Mouse (Mus musculus): ENCODE data around the gene Kif13a.

Kif13a gene

DNA sequence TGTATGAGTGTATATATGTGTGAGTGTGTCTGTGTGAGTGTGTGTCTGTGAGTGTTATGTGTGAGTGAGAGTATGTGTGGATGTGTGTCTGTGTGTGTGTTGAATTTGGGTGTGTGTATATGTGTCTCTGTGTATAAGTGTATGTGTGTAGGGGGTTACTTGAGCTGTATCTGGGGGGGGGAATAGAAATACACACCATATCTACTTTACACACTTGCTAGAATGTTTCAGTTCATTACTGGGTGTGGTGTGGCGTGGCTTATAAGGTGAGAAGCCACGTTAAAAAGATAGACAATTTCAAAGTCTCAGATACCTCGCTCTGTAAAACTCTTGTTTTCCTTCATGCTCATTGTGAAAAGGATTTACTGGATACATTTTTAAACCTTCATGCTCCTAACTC is 152.2 kb downstream of the Kif13a start:
- DNase-seq (ENCODE audit: low spot score in 2 of 2) = no peak

DNA sequence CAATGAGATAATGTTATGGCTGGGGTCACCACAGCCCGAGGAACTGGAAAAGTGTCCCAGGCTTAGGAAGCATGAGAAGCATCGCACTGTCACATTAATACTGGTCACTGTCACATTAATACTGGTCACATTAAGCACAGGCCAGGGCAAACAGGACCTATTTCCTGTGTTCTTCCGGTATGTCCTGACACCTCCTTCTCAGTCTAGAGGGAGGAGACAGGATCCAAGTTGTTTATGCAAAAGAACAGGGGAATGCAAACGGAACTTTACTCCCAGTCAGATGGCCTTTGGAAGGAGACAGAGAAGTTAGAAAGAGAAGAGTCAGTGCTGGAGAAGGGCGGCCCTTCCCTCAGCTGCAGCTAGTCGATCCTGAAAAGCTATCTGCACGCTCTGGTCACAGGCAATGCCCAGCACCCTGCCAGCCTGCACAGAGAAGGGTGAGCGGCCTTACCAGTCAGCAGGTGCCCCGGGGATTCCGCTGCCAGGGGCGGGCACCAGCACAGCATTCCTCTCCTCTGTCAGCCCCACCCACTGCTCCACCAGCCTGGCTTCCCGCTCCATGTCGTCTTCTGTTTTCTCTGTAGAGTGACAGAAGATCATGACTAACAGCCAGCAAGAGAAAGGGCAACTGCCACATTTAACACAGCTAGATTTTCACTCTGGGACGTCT is 152.9 kb downstream of the Kif13a start:
- DNase-seq (ENCODE audit: low spot score in 2 of 2) = no peak

GRCm38 (mm10) chr13:46774998-46775397 is 154.7 kb downstream of the Kif13a start:
- DNase-seq (ENCODE audit: low spot score in 2 of 2) = no peak

- no peak for DNase-seq (ENCODE audit: low spot score in 2 of 2)
These were observed 157.1 kb downstream of the Kif13a start for GRCm38 (mm10) chr13:46772581-46772980.

GRCm38 (mm10) chr13:46765361-46765760 is 164.3 kb downstream of the Kif13a start:
- DNase-seq (ENCODE audit: low spot score in 2 of 2) = no peak

- DNase-seq (ENCODE audit: low spot score in 2 of 2) = no peak
These were observed 166.5 kb downstream of the Kif13a start for GRCm38 (mm10) chr13:46763210-46763609.

DNA sequence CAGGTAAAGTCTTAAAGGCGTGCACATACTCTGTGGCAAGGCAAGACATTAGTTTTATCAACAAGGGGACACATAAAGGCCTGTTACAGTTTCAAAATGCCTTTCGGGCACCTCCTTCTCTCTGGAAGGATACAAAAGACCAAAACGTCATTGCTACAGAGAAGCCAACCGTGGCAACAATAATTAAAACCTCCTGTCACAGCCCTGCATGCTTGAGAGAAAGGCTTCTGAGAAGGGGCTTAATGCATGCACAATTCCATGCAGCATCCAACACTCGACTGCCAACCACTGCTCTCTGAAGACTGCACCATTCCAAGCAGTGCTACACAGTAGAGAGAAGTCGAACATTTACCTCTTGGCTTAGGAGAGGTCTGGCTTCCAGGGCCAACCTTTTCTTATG is 168.7 kb downstream of the Kif13a start:
- no peak for DNase-seq (ENCODE audit: low spot score in 2 of 2)

DNA sequence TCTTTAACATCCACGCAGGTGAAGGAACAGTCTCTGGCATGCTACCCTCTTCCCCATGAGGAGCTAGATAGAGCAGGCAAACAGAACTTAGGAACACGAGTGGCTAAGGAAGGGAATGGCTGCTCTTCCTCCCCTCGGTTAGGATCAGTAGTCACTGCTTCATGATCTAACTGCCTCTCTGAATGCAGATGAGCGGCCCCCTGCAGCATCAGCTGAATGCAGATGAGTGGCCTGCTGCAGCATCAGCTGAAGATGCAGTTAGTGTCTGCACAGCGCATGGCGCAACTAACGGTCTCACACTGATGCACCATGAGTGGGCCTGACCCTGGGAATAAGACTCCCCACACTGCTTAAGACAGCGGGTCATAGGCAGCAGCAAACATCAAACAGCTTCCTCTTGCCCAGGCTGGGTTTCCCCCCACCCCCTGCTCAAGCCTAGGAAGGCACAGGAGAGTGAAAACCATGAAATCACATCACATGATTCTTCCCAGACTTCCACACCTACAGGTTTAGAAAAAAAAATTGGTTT is 170.3 kb downstream of the Kif13a start:
- DNase-seq (ENCODE audit: low spot score in 2 of 2) = no peak

DNA sequence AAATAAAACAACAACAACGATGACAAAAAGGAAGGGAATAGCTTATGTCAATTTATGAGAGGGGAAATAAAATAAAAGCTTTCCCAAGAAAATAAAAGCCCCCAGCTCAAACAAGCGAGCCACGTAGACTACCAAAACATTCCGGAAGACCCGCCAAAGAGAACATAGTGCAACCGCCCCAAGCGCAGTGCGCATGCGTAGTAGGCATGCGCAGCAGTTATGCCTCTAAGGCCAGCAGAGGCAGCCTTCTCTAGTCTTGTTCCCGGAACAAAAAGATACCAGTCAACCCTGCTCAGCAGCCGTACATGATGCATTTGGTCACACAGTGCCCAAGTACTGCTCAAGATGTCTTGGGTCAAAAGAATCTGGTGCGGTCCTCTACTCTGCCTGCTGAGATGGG is 171.0 kb downstream of the Kif13a start:
- DNase-seq (ENCODE audit: low spot score in 2 of 2) = no peak

DNA sequence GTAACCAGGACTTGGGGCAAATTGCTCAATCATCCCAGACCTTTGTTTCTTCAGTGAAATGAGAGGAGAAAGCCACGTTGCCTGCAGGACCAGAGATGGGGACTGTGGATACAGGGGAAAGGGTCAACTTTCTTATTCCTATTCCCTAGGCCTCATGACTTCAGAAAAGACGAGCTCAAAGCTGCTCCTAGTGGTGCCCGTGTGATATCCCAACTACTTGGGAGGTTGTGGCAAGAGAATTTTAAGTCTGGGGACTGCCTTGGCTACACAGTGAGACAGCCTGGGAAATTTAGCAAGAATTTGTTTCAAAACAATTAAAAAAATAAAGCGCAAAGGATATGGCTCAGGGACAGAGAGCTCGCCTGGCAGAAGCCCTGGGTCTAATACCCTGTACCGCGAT is 171.7 kb downstream of the Kif13a start:
- no peak for DNase-seq (ENCODE audit: low spot score in 2 of 2)

DNA sequence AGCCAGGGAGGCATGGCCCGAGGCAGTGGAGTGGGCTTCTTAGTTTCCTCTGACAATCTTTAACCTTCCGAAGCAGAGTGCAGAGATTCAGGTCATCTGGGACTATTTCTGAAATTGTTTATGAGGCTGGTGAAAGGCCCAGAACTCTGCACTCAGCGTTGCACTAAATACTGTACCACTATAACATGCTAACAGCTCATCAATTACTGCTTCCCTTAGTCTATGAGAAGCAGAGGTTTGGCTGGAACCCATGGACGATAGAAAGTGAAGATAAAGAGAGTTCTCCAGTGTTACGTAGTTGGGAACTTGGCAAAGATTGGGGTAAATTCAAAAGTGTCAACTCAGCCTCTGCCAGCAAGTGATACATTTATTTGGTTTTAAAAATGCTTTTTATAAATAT is 176.4 kb downstream of the Kif13a start:
- DNase-seq (ENCODE audit: low spot score in 2 of 2) = no peak

- DNase-seq (ENCODE audit: low spot score in 2 of 2) = no peak
These were observed 177.0 kb downstream of the Kif13a start for GRCm38 (mm10) chr13:46752566-46753229.

DNA sequence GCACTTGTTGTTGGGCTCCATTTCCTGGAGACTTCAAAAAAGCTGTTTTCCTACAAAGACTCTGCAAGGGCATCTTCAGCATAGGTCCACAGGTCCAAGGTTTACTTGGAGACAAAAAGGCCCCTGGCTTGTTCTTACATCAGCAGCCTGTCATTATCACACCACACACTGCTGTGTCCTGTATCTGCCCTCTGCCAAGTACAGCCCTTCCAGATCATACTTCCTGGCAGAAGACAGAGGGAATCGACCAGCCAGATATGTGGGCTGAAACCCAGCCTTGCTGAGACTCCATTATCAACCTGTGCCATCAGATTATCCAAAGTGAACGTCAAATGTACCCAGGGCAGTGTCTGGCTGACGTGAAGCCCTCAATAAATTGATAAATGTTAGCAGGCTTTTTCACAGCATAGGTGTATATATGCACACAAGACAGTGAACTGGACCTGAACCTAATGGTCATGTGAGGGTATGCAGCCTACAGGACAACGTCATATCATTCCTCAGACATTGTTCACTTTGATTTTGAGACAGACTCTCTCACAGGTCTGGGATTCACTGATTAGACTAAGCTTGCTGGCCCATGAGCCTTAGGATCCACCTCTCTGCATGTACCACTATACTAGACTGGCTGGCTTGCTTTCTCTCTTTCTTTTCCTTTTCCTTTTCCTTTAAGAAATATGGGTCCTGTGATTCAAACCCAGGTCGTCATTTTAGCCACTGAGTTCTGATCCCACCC is 181.4 kb downstream of the Kif13a start:
- no peak for DNase-seq (ENCODE audit: low spot score in 2 of 2)

DNA sequence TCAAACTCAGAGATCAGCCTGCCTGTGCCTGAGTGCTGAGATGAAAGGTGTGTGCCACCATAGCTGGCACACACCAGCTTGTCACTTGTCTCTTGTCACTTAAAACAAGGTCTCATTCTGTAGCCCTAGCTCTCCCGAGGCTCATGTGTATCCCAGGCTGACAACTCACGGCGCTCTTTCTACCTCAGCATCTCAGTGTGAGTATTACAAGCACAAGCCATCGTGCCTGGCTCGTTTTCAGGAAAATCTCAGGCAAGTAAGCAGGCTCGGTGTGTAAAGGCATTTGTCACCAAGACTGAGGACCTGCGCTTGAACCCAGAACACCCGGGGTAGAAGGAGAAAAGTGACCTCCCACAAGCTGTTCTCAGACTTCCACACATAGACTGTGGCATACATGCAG is 185.8 kb downstream of the Kif13a start:
- DNase-seq (ENCODE audit: low spot score in 2 of 2) = no peak

DNA sequence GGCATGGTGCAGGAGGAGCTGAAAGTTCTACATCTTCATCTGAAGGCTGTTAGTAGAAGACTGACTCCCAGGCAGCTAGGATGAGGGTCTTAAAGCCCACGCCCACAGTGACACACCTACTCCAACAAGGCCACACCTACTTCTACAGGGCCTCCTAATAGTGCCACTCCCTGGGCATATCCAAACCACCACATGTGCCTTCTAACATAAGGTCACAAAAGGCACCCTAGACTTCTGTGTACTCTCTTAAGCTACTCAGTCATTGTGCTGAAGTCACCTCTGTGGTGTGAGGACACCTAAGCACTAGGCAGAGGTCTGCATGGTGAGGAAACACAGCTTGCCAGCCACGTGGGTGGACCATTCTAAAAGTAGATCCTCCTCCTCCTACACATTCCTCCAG is 187.3 kb downstream of the Kif13a start:
- no peak for DNase-seq (ENCODE audit: low spot score in 2 of 2)

DNA sequence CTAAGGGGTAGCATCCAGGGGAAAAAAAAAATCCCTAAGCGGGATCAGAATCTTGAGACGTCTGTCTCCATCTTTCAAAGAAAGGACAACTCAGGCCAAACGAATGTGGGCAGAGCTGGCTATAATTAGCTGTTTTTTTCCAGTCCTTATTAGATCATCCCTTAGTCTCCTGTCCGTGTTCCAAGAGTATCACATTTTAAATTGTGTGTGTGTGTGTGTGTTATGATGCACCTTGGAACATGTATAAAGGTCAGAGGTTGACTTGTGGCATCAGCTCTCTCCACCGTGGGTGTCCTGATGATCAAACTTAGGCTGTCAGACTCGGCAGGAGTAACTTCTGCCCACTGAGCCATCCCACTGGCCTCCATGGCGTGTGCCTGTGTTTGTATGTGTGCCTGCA is 190.2 kb downstream of the Kif13a start:
- no peak for DNase-seq (ENCODE audit: low spot score in 2 of 2)

DNA sequence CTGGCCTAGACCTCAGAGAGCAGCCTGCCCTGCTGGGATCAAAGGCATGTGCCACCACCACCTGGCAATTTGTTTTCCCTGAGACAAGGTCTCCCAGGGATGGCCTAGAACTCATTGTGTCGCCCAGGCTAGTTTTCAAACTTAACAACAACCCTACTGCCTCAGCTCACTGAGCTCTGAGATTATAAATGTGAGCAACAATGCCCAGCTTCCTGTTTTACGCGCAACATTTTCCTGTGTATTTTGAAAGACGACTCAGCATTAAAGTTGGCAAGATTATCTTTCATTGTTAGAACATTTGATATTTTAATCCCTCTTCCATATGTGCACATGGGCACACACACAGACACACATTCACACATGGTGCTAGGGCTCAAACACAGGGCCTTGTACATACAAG is 192.2 kb downstream of the Kif13a start:
- no peak for DNase-seq (ENCODE audit: low spot score in 2 of 2)

DNA sequence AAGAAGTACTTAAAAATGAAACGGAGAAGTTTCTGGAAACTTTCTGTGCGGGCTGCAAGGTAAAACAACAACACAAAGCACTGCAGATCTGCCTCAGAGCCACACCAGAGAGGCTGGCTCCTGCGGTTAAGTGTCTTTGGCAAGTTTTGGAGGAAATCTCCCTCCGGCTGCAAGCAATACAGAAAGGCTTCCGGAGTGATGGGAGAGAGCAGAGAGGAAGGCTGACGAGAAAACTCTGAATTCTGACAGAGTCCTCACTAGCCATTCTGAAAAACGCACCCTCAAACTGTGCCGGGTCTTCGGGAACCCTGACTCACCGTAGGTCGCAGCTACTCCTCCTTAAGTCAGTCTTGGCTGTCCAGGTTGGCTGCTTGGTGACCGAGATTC is 193.2 kb downstream of the Kif13a start:
- no peak for DNase-seq (ENCODE audit: low spot score in 2 of 2)

- DNase-seq (ENCODE audit: low spot score in 2 of 2) = peak in 1 of 2 experiments; percentile 5
These were observed 193.7 kb downstream of the Kif13a start for GRCm38 (mm10) chr13:46735808-46736478.

GRCm38 (mm10) chr13:46735219-46735807 is 194.4 kb downstream of the Kif13a start:
- DNase-seq (ENCODE audit: low spot score in 2 of 2) = no peak

- no peak for DNase-seq (ENCODE audit: low spot score in 2 of 2)
These were observed 199.7 kb downstream of the Kif13a start for GRCm38 (mm10) chr13:46729998-46730397.

DNA sequence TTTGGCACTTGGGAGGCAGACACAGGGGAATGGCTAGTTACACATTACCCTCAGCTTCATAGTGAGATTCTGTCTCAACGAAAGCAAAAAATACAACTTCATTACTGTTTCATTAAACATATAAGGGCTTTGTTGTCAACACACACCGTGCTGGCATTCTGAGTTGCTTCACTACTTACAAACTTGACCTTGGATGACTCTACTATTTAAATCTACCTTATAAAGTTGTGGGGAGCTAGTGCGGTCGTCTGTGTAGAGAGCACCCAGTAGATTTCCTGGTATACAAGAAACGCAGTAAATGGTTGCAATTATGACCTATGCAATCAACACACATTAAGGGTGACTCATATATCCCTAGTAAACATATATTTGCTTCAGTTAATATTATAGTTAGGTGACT is 201.3 kb downstream of the Kif13a start:
- no peak for DNase-seq (ENCODE audit: low spot score in 2 of 2)
